Mouse (Mus musculus) embryo, embryonic 9.5 days (tissue): ENCODE results near the gene Rc3h1.
"Not testable (repeated sequence)": the region's sequence is repeated elsewhere in the genome, so short reads cannot be mapped to it uniquely, and the experiment has no call there.

Experiments used
- DNase-seq: peaks from one replicate; pipeline ENCODE4 v3.0.0-alpha.2; 2017; ENCODE audit errors: extremely low spot score

Rc3h1 gene

DNA sequence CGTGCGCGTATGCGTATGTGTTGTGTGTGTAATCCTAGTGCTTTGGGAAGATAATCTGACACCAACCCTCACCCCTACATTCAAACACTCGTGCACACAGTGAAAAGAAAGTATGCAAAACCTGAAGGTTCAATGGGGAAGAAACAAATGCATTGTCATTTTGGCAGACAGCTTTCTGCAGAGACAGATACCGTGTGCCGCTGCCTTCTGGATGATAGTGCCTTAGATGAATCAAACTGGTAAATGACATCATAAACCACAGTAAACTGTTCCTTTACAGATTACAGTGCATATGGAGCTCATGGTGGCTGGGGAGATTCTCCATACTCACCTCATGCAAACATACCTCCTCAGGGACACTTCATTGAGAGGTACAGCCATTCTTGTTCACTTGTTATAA lies 57.0 kb downstream of the Rc3h1 start:
- no peak for DNase-seq

GRCm38 (mm10) chr1:160967268-160967667 lies 61.0 kb downstream of the Rc3h1 start:
- DNase-seq: no peak

DNA sequence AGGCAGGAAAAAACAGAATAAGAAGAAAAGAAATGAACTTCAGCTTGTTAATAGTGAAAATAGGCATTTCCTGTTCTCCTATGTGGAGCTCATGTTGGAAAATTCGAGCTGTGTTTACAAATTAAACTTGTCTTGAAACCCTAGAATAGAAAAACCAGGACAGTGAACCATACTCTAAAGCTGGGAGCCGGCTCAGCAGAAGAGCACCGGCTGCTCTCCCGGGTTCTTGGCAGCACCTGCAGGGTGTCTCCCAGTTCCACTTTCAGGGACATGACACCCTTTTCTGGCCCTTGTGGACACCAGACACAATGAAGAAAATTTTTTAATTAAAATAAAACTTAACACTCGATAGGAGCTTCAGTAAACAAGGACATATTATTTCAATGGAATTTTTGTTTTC lies 62.4 kb downstream of the Rc3h1 start:
- no peak for DNase-seq

DNA sequence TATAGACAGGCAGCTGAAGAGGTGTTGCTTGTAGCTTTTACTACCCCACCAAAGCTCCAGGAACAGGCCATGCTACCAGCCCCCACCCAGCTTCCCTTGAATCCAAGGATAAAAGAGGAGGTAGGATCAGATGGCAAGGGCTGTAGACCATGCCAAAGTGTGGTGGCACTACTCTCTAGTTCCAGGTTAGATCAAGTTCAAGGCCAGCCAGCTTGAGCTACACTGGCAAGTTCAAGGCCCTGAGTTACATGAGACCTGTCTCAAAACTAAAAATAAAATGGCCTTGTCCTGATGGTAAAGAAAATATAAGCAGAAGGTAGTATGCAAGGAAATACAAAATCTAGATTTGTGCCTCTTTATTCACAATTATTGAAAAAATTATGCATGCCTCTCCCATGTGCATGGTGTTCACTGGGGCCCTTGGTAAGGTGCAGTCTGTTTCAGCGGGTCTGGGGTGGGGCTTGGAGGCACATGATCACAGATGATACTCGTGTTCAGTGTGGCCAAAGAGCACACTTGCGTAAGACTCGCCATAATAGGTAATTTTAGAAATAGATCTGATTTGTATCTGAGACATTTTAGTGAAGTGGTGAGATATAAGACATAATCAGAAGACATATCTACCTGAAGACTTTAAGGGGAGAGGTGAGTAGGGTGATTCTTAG lies 72.0 kb downstream of the Rc3h1 start, which contains the start of gene Serpinc1:
Gene Serpinc1 (plus strand): TSS at position 515 of the 665 bp plus-strand sequence.
- DNase-seq: no peak

DNA sequence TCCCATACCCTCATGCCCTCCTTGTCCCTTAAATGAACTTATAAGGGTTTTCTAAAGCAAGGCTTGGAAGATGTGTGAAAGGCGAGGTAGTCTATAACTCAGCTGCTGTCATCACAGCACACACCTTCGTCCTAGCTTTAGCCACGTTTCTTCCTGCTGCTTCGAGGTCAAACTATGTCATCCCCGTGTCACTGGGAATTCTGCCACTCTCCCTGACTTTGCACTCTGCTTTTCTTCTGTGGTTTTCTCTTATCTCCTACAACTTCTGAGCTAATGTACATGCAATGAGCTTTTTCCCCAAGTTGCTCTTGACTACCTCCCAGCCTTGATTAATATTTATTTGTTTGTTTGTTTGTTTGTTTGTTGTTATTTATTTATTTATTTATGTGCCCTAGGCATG lies 73.8 kb downstream of the Rc3h1 start:
- no peak for DNase-seq

GRCm38 (mm10) chr1:160980537-160981234 lies 74.5 kb downstream of the Rc3h1 start:
- DNase-seq: no peak

DNA sequence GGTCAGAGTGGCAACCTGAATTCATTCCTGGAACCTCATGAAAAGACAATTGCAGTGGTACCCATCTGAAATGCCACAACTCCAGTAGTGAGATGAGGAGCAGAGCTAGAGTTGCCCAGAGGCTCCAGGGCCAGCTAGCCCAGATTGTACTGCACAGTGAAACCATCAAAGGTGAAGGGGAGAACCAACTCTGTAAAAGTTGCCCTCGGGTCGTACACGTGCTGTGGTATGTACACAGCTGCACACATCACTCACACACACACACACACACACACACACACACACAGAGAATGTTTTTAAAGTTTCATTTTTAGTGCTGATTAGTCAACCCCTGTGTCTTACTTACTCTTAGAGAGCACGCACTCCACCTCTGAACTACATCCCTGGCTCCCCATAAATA lies 75.1 kb downstream of the Rc3h1 start:
- DNase-seq: no peak

- no peak for DNase-seq
Observed at GRCm38 (mm10) chr1:160982887-160983286, 76.7 kb downstream of the Rc3h1 start.

GRCm38 (mm10) chr1:160984731-160985130 lies 78.5 kb downstream of the Rc3h1 start:
- DNase-seq: not testable (repeated sequence)

DNA sequence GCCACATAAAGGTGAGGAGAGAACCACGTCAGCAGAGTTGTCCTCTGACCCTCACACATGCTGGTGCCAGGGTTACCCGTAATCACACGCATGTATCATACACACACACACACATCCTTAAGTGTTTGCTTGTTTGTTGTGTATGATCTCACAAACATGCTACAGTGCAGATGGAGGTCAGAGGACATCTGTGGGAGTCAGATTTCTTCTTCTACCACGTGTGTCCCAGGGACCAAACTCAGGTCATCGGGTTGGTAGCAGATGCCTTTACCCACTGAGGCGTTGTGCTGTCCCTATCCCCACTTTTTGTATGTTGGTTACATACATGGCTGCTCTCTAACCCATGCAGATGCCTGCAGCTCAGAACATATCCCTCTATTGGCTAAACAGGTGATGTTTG lies 79.3 kb downstream of the Rc3h1 start:
- DNase-seq: no peak

- DNase-seq: no peak
Observed at GRCm38 (mm10) chr1:160986881-160987635, 80.8 kb downstream of the Rc3h1 start.

- no peak for DNase-seq
Observed at GRCm38 (mm10) chr1:160989395-160989794, 83.2 kb downstream of the Rc3h1 start.

DNA sequence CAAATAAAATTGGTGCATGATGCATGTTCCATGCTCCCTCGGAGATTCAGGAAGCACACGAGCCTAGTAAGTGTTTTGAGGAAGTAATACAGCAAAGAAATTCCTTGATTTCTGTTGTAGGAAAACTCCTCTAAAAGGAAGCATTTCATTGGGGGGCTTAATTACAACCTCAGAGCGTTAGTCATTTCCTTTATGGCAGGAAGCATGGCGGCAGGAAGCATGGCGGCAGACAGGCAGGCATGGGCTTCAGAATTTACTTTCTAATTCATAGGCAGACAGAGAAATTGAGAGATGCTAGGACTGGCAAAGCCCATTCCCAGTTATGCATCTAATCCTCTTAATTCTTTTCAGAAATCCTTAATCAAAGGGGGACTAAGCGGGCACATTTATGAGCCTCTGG lies 87.6 kb downstream of the Rc3h1 start:
- DNase-seq: no peak

DNA sequence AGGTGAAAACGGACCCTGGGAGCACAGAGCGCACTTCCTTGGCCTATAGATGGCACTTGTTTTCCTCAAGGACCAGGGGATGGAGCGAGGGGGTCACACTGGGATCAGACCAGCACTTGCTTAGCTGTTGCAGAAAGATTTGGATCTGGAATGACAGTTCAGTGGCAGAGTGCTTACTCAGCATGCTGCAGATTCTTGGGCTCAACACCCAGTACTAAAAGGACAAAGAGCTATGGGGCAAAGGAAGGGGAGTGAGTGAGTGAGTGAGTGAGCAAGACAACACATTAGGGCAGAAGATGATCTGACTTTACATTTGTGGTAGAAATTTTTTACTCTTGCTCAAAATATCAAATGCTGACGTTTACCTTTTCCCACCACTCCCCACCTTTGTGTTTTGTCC lies 98.7 kb downstream of the Rc3h1 start:
- no peak for DNase-seq

DNA sequence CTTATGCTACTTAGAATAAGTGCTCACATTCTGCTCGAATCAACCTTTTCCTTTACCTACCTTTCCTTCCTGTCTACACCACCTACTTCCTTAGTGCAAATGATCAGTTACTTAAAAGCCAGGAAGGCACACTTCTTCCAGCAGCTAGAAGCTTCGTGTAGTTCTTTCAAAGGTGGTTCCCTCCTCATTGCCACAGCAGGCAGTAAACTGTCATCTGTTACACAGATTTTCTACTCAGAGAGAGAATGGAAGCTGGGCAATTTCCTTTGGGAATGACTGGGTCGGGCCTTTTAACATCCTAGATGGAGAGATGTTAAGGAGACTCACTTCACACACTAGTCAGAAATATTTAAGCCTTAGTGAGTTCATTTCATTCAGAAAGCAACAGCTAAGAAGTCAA lies 99.3 kb downstream of the Rc3h1 start:
- DNase-seq: no peak

- DNase-seq: no peak
Observed at GRCm38 (mm10) chr1:161006471-161006870, 100.3 kb downstream of the Rc3h1 start.

DNA sequence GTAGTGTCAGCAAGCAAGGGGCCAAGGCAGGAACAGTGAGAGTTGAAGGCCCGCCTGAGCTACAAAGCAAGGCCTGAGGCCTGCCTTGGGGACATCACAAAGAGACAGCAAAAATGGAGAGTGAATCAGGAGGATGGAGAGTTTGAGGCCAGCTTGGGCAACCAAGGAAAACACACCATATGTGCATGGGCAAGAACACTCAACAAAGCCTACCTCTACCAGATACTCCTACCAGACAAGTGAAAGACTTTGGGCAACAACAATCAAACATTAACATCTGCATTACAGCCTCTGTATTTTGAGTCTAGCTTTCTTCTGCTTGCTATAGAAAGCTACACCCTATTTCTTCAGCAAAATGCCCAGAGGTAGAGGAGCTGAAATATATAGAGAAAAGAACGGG lies 101.8 kb downstream of the Rc3h1 start:
- no peak for DNase-seq

GRCm38 (mm10) chr1:161010436-161010835 lies 104.2 kb downstream of the Rc3h1 start:
- no peak for DNase-seq

DNA sequence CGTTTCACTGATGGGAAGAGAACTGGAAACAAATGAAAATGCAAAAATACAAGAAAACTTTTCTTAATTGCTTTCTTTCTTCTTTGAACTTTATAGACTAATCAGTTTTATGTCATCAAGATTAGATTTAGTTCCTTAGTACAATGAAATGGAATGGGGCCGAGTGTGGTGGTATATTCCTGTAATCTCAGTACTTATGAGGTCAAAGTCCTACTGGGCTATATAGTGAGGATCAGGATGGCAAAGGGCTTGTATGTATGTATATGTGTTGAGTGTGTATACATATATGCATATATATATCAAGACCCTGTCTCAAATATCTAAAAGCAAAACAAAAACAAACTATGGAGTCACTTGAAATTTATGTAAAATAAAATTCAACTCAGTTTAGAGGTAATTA lies 110.2 kb downstream of the Rc3h1 start:
- no peak for DNase-seq

GRCm38 (mm10) chr1:161020051-161020450 lies 113.8 kb downstream of the Rc3h1 start:
- no peak for DNase-seq
